Mouse (Mus musculus) kidney, postnatal 4 days (tissue): ENCODE data around the gene Phactr1.
A peak's percentile ranks its signal among the peaks of the same experiment; 100 is the strongest.

Experiments used
- DNase-seq, 2 experiments: peaks; one replicate each; pipeline ENCODE4 v3.0.0; 2021; ENCODE audit warnings: mixed read lengths in 2 of 2

Phactr1 gene

GRCm38 (mm10) chr13:42760907-42761544 lies 80.6 kb downstream of the Phactr1 start:
- DNase-seq: no peak

DNA sequence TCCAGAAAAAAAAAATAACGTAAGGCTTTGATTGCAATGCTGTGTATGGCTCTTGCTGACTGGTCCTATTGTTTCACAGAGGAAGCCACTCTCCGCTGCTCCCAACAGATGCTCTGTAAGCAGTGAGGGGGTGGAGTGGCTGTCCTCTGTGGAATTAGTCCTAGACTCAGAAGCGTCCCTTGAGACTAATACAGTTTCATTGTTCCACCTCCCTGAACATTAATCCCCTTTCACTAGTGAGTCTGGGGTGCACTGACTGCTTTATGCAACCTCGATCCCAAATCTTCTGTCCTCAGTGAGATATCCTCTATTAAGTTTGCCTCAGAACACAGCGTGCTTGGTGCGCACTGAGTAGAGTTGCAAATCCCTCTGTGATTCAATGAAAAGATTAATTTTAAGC lies 91.9 kb downstream of the Phactr1 start:
- DNase-seq: no peak

DNA sequence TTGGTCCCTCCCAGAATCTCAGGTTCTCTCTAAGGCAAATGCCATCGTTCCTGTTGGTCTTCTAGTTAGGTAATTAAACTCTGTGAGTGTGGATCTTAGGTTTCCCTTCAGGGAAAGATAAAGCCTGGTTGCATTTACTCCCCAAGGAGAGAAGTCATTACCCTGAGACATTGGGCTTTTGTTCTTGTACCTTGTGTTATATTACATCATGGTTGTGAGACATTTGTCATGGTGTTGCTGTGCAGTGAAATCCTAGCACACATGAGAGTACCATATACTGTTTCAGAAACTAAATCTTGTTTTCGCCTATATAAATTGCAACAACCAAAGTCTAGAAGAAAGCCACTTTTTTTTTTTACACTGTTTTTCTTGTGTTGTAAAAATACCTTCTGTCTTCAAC lies 93.6 kb downstream of the Phactr1 start:
- no peak for DNase-seq

GRCm38 (mm10) chr13:42782151-42782550 lies 101.7 kb downstream of the Phactr1 start:
- no peak for DNase-seq

DNA sequence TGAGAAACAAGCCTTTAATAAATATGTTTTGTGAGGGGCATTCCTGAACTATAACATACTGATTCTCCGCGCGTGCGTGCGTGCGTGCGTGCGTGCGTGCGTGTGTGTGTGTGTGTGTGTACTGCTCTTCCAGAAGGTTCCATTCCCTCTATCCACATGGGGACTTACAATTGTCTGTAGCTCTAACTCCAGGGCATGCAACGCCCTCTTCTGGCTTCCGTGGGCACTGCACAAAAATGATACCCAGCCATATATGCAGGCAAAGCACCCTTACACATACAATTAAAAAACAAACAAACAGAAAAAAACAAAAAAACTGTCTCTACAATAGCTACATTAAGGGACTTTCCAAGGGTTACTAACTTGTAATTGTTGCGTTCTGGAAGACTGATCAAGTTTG lies 108.8 kb downstream of the Phactr1 start:
- peak; percentile 45 to 48 for DNase-seq

GRCm38 (mm10) chr13:42792279-42792678 lies 111.9 kb downstream of the Phactr1 start:
- no peak for DNase-seq

- DNase-seq: no peak
These were observed 120.1 kb downstream of the Phactr1 start for GRCm38 (mm10) chr13:42800523-42800922.

GRCm38 (mm10) chr13:42804314-42804713 lies 123.9 kb downstream of the Phactr1 start:
- no peak for DNase-seq

DNA sequence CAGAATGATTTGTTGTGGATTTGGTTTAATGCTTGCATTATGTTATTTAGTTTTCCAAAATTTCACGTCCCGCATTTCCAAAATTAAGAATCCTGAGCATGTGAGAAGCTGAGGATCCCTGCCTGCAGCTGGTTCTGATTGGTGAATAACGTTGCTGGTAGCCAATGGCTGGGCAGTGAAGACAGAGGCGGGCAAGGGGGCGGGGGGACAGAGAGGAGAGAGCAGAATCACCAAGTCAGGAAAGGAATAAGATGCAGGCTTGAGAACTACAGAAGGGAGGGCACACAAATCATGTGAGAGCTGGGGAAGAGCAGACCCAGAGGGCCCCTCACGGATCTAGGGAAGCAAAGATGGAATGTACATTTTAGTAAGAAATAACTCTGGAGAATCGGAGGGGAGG lies 132.3 kb downstream of the Phactr1 start:
- DNase-seq: peak; percentile 49 to 58

- peak; percentile 81 to 83 for DNase-seq
These were observed 138.0 kb downstream of the Phactr1 start for GRCm38 (mm10) chr13:42818378-42818777.

- DNase-seq: no peak
These were observed 140.1 kb downstream of the Phactr1 start for GRCm38 (mm10) chr13:42820513-42820912.

DNA sequence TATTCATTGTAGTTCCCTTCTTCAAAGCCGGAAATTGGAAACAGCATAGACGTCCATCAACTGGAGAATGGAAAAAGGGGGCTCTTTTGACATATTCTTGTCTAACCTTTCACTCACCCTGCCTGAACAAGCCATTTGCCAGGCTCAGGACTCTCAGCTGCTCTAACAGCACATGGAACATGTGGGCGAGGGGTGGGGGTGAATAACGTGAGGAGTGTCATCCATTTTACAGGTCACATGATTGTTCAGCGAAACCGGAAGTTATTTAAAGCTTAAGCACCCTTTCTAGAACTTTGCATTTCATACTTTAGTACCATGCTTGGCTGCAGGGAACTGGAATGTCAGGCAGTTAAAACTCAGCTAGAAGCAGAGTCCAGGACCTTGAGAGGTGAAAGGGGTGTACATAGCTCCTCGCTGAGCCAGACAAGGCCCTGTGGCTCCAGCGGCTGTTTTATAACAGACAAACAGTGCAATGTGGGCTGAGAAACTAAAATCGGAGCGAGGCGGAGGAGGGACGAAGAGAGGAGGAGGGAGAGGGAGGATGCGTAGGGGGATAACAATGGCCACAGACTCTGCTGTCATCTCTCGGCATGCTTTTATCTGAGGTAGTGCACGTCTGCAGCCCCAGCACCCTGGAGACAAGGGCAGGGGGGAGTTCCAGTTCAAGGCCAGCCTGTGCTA lies 141.1 kb downstream of the Phactr1 start:
- DNase-seq: peak; percentile 48 to 66

DNA sequence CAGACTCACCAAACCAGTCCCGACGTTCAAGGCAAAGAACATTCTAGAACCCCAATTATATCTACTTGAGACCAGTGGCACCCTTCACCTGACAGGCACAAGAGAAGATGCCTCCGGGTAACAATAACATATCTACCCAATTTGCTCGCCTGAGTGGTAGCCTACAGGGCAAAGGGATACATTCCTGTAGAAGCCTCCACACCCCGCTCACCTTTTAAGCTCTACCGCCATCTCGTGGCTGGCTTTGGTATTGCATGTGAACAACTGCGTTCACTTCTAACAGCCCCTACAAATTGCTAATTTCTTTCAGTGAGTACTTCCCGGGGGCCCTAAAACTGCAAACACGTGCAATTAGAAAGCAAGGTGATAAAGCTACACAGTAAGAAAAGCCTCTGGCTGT lies 142.1 kb downstream of the Phactr1 start:
- DNase-seq: peak; percentile 93 to 96

DNA sequence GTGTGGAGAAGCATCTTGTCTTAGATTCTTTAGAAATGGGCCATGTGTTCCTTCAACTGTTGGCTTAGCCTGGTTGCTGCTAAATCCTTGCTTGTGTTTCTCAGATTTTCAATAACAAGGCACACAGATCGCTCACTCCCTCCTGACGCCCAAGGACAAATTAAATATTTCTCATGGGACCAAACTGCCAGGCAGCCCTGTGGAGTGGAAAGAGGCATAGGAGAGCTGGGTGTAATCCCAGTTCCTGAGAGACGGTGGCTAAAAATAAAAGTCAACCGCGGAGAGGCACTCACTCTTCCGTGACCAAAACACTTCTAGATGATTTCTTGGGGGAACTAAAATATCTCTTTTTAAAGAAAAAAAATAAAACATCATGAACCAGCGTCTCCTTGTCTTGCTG lies 143.5 kb downstream of the Phactr1 start:
- DNase-seq: no peak

- peak; percentile 68 to 74 for DNase-seq
These were observed 146.2 kb downstream of the Phactr1 start for GRCm38 (mm10) chr13:42826602-42827001.

DNA sequence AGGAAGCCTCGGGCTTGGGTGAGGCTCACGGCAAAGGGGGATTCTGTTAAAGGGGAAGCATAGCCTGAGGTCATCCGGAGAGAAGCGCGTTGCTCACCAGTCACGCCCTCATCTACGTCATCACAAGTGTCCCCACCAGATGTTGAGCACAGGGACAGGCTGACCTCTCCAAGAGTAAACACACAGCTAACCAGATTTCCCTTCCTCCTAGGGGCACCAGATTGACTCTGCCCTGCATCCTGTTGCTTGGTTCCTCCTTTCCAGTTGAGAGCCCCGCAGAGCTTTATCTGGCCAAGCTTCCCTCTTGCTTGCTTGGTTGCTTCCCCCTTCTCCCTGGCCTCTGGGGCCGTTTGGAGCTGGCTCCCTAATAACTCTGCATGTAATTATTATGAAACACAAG lies 148.6 kb downstream of the Phactr1 start:
- peak; percentile 47 to 58 for DNase-seq

- peak in 1 of 2 experiments; percentile 19 for DNase-seq
These were observed 155.0 kb downstream of the Phactr1 start for GRCm38 (mm10) chr13:42835441-42835840.

DNA sequence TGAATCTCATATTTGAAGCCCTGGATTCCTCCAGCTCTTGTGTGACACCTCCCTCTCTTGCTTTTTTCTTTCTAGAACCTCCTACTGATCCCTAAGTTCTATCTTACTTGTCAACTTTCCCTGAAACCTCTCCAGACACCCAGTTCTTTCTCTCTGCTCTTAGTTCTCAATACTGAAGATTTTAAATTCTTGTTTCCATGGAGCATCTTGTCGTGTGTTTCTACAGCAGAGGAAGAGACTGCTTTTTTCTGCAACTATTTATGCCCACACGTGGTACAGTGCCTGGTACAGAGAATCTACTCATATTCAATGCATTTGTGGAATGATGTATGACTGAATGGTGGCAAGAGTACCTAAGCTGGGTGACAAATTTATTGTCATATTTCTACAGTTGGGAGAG lies 158.9 kb downstream of the Phactr1 start:
- no peak for DNase-seq

DNA sequence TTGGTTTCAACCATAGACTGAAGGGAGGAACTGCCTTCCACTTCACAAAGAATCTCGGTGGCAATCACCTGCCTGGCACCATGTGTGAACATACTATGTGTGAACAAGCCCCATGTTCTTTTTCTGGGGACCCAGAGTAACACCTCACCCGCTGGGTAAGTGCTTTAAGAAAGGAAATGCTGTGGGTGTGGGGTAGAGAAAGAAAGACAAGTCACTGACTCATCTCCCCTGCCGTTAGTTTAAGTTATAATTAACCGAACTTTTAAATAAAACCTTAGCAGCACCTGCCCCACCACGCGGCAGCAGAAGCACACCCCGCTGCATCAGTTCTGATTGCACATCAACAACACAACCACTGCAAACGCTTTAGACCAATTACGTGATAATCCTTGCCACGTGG lies 171.7 kb downstream of the Phactr1 start:
- DNase-seq: no peak

GRCm38 (mm10) chr13:42853900-42854595 lies 173.6 kb downstream of the Phactr1 start:
- DNase-seq: peak; percentile 14 to 26

GRCm38 (mm10) chr13:42866162-42866941 lies 185.9 kb downstream of the Phactr1 start:
- peak; percentile 69 to 77 for DNase-seq

DNA sequence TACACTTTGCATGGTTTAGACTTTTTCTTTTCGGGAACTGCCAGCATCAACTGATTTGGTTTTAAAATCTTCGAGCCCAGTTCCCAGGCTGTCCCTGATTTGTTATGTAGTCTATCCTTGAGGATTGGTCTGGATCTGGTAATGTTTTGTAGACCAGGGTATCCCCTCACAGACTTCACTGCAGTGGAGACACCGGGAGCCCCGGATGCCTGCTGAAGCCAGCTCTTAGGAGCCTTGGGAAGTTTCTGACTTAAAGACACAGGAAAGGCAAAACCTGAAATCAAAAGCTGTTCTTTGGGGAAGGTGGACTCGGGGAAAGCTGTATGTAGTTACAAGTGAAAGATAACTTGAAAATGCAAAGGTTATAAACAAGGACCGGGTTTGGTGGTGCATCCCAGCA lies 186.6 kb downstream of the Phactr1 start:
- peak; percentile 24 to 30 for DNase-seq

GRCm38 (mm10) chr13:42872125-42872524 lies 191.7 kb downstream of the Phactr1 start:
- no peak for DNase-seq
